Mouse (Mus musculus): Measurements from ENCODE around the gene Aldh3b2.

Aldh3b2 gene

GRCm38 (mm10) chr19:3972229-3972628 is at the start of gene Aldh3b2:
Aldh3b2 (plus strand) TSS chr19:3972328.
- peak; percentile 55 for DNase-seq

- peak; percentile 49 for DNase-seq
Observed at GRCm38 (mm10) chr19:3922661-3923371, 49.3 kb upstream of the Aldh3b2 start.

GRCm38 (mm10) chr19:3923586-3923985 is 48.5 kb upstream of the Aldh3b2 start:
- DNase-seq, result peak; percentile 70

GRCm38 (mm10) chr19:3924190-3924589 is 47.9 kb upstream of the Aldh3b2 start:
- no peak for DNase-seq

GRCm38 (mm10) chr19:3924868-3925267 is 47.3 kb upstream of the Aldh3b2 start:
- DNase-seq, result no peak

GRCm38 (mm10) chr19:3925859-3926258 is 46.3 kb upstream of the Aldh3b2 start:
- DNase-seq, result no peak

- DNase-seq, result peak; percentile 89
Observed at GRCm38 (mm10) chr19:3926279-3926678, 45.8 kb upstream of the Aldh3b2 start.

- no peak for DNase-seq
Observed at GRCm38 (mm10) chr19:3926685-3927084, 45.4 kb upstream of the Aldh3b2 start.

GRCm38 (mm10) chr19:3927989-3928388 is 44.1 kb upstream of the Aldh3b2 start:
- DNase-seq, result no peak

GRCm38 (mm10) chr19:3928779-3929178 is 43.3 kb upstream of the Aldh3b2 start:
- DNase-seq, result no peak

GRCm38 (mm10) chr19:3929211-3929941 is 42.8 kb upstream of the Aldh3b2 start, which contains the start of gene Aldh3b1:
Aldh3b1 (minus strand) TSS chr19:3929808.
- peak; percentile 97 for DNase-seq

GRCm38 (mm10) chr19:3930262-3931057 is 41.7 kb upstream of the Aldh3b2 start:
- no peak for DNase-seq

GRCm38 (mm10) chr19:3931716-3932115 is 40.4 kb upstream of the Aldh3b2 start:
- peak; percentile 58 for DNase-seq

- peak; percentile 91 for DNase-seq
Observed at GRCm38 (mm10) chr19:3935032-3935895, 36.9 kb upstream of the Aldh3b2 start, which contains the start of gene Unc93b1. Unc93b1 (plus strand) TSS chr19:3935186.

- peak; percentile 87 for DNase-seq
Observed at GRCm38 (mm10) chr19:3935896-3936850, 36.0 kb upstream of the Aldh3b2 start.

GRCm38 (mm10) chr19:3942315-3942714 is 29.8 kb upstream of the Aldh3b2 start:
- DNase-seq, result no peak

- peak; percentile 92 for DNase-seq
Observed at GRCm38 (mm10) chr19:3942986-3943735, 29.0 kb upstream of the Aldh3b2 start.

GRCm38 (mm10) chr19:3945872-3946564 is 26.1 kb upstream of the Aldh3b2 start:
- DNase-seq, result peak; percentile 51

- DNase-seq, result peak; percentile 85
Observed at GRCm38 (mm10) chr19:3946715-3947114, 25.4 kb upstream of the Aldh3b2 start.

GRCm38 (mm10) chr19:3947813-3948212 is 24.3 kb upstream of the Aldh3b2 start:
- DNase-seq, result no peak

Data from lung, postnatal 36 days (tissue).